Mouse (Mus musculus): Measurements from ENCODE around the gene Nmur1. TPM values are rescaled to one million over a fixed set of nuclear protein-coding genes. Genes with fewer than 3 reads are reported as not detected.

Nmur1 gene
- total RNA-seq, 2 experiments from 2014 or later = 0.25 to 0.53 TPM

- intact Hi-C loops (cut with DNase I) = loop anchor here (5.0 kb wide), 1 partner anchor 38 kb away; no protein-coding TSS in a partner anchor
- DNase-seq (ENCODE audit: low spot score in 2 of 2) = peak; percentile 29 to 73
Measured at GRCm38 (mm10) chr1:86379161-86379569, 46.9 kb downstream of the Nmur1 start.

GRCm38 (mm10) chr1:86378662-86379061 lies 47.4 kb downstream of the Nmur1 start:
- peak; percentile 28 to 60 for DNase-seq (ENCODE audit: low spot score in 2 of 2)
- intact Hi-C loops (cut with DNase I) = loop anchor here (5.0 kb wide), 1 partner anchor 39 kb away; no protein-coding TSS in a partner anchor

DNA sequence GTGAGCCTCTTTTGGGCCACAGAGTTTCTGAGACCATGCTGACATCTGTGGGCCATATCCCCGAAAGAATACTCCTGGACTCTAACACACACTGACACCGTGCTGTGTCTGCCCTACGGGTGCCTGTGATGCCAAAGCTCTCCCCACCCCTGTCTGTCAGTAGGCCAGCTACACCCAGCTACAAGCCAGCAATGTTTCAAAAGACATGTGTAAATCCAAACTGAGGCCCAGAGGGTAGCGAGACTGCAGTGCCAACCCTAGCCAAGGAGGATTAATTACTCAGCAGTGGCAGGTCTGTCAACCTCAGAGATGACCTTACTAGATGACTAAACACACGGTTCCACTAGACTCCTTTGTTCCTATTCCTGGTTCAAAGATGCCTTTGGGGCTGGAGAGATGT lies 49.7 kb downstream of the Nmur1 start:
- intact Hi-C loops (cut with DNase I) = loop anchor here (5.0 kb wide), 1 partner anchor 41 kb away; no protein-coding TSS in a partner anchor
- no peak for DNase-seq (ENCODE audit: low spot score in 2 of 2)

DNA sequence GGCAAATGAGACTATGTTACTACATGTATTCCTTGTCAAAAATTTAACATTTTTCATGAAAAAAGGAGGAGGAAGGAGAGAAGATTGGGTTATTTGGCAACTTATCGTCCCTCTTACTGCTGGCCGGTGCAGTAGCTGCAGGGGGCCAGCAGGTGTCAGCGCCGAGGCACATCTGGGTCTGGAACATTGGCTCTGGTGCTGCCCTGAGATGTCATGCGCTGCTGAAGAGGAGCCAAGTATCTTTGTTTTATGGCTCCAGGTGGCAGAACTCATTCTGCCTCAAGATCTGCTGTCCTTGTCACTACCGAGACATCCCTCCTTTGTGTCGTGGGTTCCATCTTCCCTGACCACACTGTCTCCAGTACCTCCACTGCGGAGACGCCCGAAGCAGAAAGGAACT lies 54.0 kb downstream of the Nmur1 start:
- intact Hi-C loops (cut with DNase I) = no loop called here
- peak; percentile 57 to 58 for DNase-seq (ENCODE audit: low spot score in 2 of 2)

GRCm38 (mm10) chr1:86368086-86368485 lies 57.9 kb downstream of the Nmur1 start:
- intact Hi-C loops (cut with DNase I) = no loop called here
- DNase-seq (ENCODE audit: low spot score in 2 of 2) = peak in 1 of 2 experiments; percentile 54

DNA sequence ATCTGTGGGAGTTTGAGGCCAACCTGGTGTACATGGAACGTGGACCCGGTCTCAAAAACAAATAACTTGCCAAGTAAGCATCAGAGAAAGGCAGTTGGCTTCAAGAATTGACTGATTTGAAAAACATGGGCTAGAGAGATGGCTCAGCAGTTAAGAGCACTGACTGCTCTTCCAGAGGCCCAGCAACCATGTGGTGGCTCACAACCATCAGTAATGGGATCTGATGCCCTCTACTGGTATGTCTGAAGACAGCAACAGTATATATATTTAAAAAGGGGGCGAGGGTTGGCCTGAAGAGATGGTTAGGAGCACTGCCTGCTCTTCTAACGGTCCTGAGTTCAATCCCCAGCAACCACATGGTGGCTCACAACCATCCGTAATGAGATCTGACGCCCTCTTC lies 62.4 kb downstream of the Nmur1 start:
- intact Hi-C loops (cut with DNase I) = no loop called here
- no peak for DNase-seq (ENCODE audit: low spot score in 2 of 2)

DNA sequence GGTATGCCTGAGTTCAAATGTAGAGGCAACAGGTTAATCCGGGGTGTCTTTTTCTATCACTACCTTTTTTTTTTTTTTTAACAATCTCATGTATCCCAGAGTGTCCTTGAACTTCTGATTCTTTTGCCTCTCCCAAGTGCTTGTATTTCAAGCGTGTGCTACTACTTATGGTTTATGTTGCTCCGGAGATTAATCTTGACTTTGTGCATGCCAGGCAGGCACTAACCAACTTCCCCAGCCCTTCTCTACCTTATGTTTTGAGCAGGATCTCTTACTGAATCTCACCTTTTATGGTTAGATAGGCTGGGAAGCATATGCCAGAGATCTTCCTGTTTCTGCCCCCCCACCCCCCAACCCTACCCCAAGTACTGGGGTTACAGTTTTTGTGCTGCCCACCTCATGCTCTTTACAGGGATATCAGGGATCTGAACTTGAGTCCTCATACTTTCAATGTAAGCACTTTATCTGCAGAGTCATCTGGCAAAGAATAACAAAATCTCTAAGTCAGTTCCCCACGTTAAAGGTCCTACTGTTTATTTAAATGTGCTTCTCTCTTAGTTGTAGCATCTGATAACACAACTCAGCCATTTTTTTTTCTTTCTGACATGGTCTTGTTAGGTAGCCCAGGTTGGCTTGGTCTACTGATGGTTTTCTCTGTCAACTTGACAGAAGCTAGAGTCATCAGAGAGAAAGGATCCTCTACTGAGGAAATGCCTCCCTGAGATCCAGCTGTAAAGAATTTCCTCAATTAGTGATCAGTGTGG lies 64.0 kb downstream of the Nmur1 start:
- intact Hi-C loops (cut with DNase I) = no loop called here
- DNase-seq (ENCODE audit: low spot score in 2 of 2) = no peak

DNA sequence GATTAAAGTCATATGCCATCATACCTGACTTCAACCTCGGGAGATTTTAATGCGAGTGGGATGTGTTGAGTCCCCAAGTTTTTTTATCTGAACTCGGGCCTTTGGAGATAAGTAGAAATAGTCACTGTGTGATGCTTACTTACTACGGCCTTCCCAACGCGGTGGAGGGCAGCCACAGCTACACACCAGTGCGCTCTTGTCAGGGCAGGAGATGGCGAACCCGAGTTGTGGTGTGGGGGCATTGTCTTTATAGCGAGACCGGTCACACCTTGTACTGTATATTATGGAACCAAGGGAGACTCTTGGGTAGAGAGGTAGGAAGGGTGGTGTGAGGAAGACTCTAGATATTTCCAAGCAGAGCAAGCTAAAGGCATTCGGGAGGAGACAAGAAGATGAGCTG lies 65.6 kb downstream of the Nmur1 start:
- no peak for DNase-seq (ENCODE audit: low spot score in 2 of 2)
- intact Hi-C loops (cut with DNase I) = no loop called here

- intact Hi-C loops (cut with DNase I) = no loop called here
- DNase-seq (ENCODE audit: low spot score in 2 of 2) = peak in 1 of 2 experiments; percentile 17
Measured at GRCm38 (mm10) chr1:86359798-86360179, 66.2 kb downstream of the Nmur1 start.

DNA sequence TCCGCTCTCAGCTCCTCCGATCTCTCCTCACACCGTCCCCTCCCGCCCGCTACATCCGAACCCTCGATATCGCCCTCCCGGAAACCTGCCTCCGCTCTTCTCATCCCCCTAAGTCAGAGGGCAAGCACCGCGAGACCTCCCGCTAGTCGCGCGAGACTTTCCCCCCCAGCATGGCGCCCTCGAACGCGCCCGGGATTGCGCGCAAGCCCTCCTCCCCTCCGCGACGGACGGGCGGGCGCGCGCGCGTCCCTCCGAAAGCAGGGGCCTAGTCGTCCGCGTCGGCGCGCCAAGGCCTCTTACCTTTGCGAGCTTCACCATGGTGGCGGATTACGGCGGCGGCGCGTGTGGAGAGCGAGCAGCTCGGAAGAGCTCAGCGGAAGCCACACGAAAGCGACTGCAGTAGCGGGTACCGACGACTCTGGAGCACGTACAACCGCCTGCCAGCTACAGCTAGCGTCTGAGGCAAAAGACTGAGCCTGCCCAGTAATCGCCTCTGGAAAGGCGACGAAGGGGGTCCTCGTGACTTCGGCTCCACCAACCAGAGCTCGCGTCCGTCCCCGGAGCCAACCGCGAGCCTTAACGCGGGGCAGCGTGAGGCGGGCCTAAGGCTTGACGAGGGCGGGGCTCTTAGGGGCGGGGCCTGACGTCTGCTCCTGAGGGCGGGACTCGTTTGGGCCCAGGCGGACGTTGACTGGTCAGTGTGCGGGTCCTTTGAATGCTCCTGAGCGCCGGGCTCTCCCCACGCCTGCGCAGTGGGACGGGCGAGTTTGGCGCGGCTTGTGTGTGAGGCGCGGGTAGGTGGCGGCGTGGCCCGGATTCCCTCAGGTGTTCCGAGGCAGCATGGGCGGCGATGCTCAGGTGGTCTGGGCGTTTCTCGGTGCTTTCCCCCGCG lies 66.9 kb downstream of the Nmur1 start, which contains the start of gene Ncl:
Ncl (minus strand) TSS at position 495 of the 892 bp plus-strand sequence.
- peak; percentile 97 to 98 for DNase-seq (ENCODE audit: low spot score in 2 of 2)
- intact Hi-C loops (cut with DNase I) = no loop called here

- intact Hi-C loops (cut with DNase I) = no loop called here
Measured at GRCm38 (mm10) chr1:86358229-86358905, 67.7 kb downstream of the Nmur1 start.

GRCm38 (mm10) chr1:86354186-86354585 lies 71.8 kb downstream of the Nmur1 start:
- no peak for DNase-seq (ENCODE audit: low spot score in 2 of 2)
- intact Hi-C loops (cut with DNase I) = loop anchor here (5.0 kb wide), 1 partner anchor 272 kb away; no protein-coding TSS in a partner anchor

More at GRCm38 (mm10) chr1:86358229-86358905, 67.7 kb downstream of the Nmur1 start:
- no peak for DNase-seq (ENCODE audit: low spot score in 2 of 2)

- no peak for DNase-seq (ENCODE audit: low spot score in 2 of 2)
- intact Hi-C loops (cut with DNase I) = loop anchor here (5.0 kb wide), 1 partner anchor 268 kb away; no protein-coding TSS in a partner anchor
Measured at GRCm38 (mm10) chr1:86350576-86350975, 75.5 kb downstream of the Nmur1 start.

DNA sequence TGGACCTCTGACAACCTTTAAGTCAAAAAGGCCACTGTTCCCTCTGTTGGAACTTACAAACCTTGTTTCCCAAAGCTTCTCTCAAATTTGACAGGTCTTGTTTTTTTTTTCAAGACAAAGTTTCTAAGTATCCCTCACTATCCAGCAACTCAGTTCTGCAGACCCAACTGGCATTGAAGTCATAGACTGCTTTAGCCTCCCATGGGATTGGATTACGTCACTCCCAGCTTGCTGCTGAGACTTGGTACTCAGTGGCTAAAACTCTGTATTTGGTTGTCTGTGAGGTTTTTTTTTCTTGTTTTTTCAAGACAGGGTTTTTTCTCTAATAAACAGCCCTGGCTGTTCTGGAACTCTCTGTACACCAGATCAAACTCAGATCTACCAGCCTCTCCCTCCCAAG lies 76.3 kb downstream of the Nmur1 start:
- no peak for DNase-seq (ENCODE audit: low spot score in 2 of 2)
- intact Hi-C loops (cut with DNase I) = loop anchor here (5.0 kb wide), 1 partner anchor 267 kb away; no protein-coding TSS in a partner anchor

- DNase-seq (ENCODE audit: low spot score in 2 of 2) = no peak
- intact Hi-C loops (cut with DNase I) = no loop called here
Measured at GRCm38 (mm10) chr1:86349201-86349600, 76.8 kb downstream of the Nmur1 start.

DNA sequence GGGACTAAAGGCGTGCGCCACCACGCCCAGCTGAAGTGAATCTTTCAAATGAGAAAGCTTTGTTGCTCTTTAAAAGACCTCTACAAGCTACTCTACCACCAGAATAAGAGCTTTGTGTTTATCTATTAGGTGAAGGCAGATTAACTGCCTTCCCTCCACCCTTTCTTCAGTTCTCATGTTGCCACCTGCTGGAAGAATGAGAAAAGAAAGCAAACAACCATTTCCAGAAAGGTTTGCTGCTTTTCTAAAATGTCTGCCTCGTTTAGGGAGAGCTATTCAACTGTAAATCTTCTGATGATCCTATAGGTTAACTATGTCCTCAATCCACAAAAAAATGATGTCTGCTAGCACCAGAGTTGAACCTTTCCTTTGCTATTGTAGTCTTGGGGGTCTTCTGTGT lies 77.2 kb downstream of the Nmur1 start:
- intact Hi-C loops (cut with DNase I) = no loop called here

GRCm38 (mm10) chr1:86348083-86348482 lies 77.9 kb downstream of the Nmur1 start:
- DNase-seq (ENCODE audit: low spot score in 2 of 2) = no peak
- intact Hi-C loops (cut with DNase I) = no loop called here

More for the DNA sequence above, 77.2 kb downstream of the Nmur1 start:
- no peak for DNase-seq (ENCODE audit: low spot score in 2 of 2)

DNA sequence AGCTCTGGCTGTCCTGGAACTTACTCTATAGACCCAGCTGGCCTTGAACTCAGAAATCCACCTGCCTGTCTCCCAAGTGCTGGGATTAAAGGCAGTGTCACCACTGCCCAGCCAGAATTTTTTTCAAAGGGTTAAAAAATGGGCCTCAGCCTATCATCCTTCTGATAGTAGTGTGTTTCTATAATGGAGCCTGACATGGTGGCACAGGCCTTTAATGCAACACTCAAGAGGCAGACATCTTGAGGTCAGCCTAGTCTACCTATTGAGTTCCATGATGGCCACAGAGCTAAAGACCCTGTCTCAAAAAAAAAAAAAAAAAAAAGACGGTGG lies 78.3 kb downstream of the Nmur1 start:
- intact Hi-C loops (cut with DNase I) = no loop called here
- no peak for DNase-seq (ENCODE audit: low spot score in 2 of 2)

GRCm38 (mm10) chr1:86346851-86347715 lies 78.9 kb downstream of the Nmur1 start:
- intact Hi-C loops (cut with DNase I) = no loop called here
- DNase-seq (ENCODE audit: low spot score in 2 of 2) = no peak

Measured in left cerebral cortex, postnatal 14 days (tissue).